Mouse (Mus musculus): ENCODE data around the gene Grk1.

GRCm38 (mm10) chr8:13406011-13406410 is 1.1 kb downstream of the Grk1 start:
- TF ChIP-seq EP300 (IDR thresholded peaks at IDR 0.05), result no peak
- no peak for TF ChIP-seq CTCF (IDR thresholded peaks at IDR 0.05)
